Mouse (Mus musculus) thymus, adult 2 months (tissue): ENCODE results near the gene Rassf8. TPM values are rescaled to one million over a fixed set of nuclear protein-coding genes. Genes with fewer than 3 reads are reported as not detected.

Experiments
- DNase-seq: peaks from one replicate; pipeline ENCODE4 v3.0.0; 2021
- H3K27ac ChIP-seq: fragments of 200-500 bp; 2 replicates; pipeline ENCODE4 v1.5.1; 2012; ENCODE audit warnings: low read length, control low read depth; ENCODE audit not compliant: control insufficient read depth, insufficient read depth
- H3K27me3 ChIP-seq: fragments of 200-500 bp; 2 replicates; pipeline ENCODE4 v1.6.1; 2012; ENCODE audit warnings: mild to moderate bottlenecking, low read length, moderate library complexity, mixed read lengths; ENCODE audit not compliant: control insufficient read depth, insufficient read depth
- H3K36me3 ChIP-seq: fragments of 200-500 bp; 2 replicates; pipeline ENCODE4 v1.6.1; 2012; ENCODE audit warnings: mild to moderate bottlenecking, low read length, moderate library complexity; ENCODE audit not compliant: control insufficient read depth, insufficient read depth
- H3K4me1 ChIP-seq: fragments of 200-500 bp; replicated peaks from 2 replicates; pipeline ENCODE4 v1.6.1; 2012; ENCODE audit warnings: low read length; ENCODE audit not compliant: control insufficient read depth, insufficient read depth
- H3K4me3 ChIP-seq: fragments of 200-500 bp; 2 replicates; pipeline ENCODE4 v1.5.1; 2012; ENCODE audit warnings: mild to moderate bottlenecking, low read length, control low read depth, moderate library complexity; ENCODE audit not compliant: control insufficient read depth, insufficient read depth
- CTCF ChIP-seq: fragments of 200-500 bp; IDR thresholded peaks from 2 replicates; pipeline ENCODE4 v1.5.1; 2012; ENCODE audit warnings: mild to moderate bottlenecking, control low read depth, low read length, moderate library complexity, borderline replicate concordance; ENCODE audit not compliant: control insufficient read depth, poor library complexity, insufficient read depth; ENCODE audit errors: extremely low read depth
- POLR2A ChIP-seq: fragments of 200-500 bp; IDR thresholded peaks from 2 replicates; pipeline ENCODE4 v1.6.1; 2012; ENCODE audit warnings: mild to moderate bottlenecking, low read length, control low read depth, moderate library complexity; ENCODE audit not compliant: control insufficient read depth, poor library complexity, insufficient read depth; ENCODE audit errors: extremely low read depth
- WGBS: fragments of 180-500 bp; shearing (Covaris S2); methylation state at CpG from one replicate; pipeline ENCODE4 v1.1.7; 2018; 5-methylcytosine and 5-hydroxymethylcytosine counted together
- polyA plus RNA-seq: library from polyadenylated mRNA; depleted of rRNA; stranded (reverse); fragments of >200 nt; gene quantifications from 2 replicates; pipeline ENCODE4 v1.2.3, GENCODE M21; 2012

The Rassf8 gene
- polyA plus RNA-seq, 1 experiment = 5.3 TPM

DNA sequence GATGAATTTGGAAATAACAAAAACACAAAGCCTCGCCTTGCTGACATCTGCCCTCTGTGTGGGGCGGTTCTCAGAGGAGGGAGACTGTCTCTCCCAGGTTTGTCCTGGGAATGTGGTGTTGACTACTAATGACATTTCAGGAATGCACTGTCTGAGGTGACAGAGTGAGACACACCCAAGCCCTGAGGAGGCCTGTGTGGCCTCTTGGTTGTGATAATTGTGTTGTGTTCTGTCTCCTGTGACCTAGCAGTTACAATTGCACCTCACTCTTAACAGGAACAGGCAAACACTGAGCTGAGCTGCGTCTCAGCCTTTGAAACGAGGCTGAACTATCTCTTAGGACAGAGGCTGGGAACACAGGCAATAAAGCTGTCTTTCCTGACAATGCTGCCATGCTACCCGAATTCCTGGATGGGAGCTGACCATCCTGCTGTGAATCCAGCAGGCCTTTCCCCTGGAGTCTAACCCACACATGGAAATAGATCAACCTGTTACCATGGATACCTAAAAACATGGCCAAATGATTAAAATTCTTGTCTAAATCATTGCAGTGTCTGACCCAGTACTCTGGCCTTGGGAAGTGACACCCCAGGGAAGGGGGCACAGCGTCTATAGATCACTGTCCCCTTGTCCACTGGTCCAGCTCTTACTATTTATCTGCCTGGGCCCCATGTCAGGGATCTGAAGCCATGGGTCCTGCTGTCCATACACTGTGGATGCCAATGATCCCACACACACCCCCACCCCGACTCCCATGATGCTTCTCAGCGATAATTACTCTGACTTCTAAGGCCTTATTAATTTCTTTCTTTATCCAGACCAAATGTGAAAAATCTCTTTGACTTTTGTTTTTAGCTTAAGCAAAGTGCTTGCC lies 33.1 kb upstream of the Rassf8 start:
- 94% methylated on average over 8 of the region's 8 CpGs for WGBS
- Histone ChIP-seq H3K4me3 (no peak overlapping the region), H3K4me1 (no peaks in the 10 kb centered on the region), H3K27me3 (no peaks in the 10 kb centered on the region), H3K36me3 (no peaks in the 10 kb centered on the region), H3K27ac (no peak overlapping the region)
- no peak for DNase-seq
- no peak for TF ChIP-seq CTCF
- TF ChIP-seq POLR2A = no peak

DNA sequence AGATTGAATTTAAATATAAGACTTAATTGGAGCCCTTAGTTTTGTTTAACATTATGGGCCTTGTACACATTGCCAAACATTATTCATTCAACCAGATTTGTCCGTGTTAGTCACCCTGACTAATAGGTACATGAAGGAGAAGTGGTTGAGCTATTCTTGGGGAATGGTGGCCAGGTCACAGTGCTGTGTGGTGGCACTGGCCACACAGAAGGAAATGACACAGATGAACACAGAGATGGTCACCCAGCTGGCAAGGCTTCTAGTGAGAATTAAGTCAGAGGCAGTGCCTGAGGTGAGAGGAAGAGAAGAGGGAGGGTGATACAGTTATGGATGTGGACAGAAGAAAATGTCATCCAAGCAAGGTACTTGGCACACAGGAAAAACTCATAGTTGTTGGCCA lies 32.4 kb upstream of the Rassf8 start:
- no peak for TF ChIP-seq CTCF
- no peak for TF ChIP-seq POLR2A
- no peak overlapping the region for H3K4me3 ChIP-seq
- H3K4me1 ChIP-seq = no peaks in the 10 kb centered on the region
- no peaks in the 10 kb centered on the region for H3K27me3 ChIP-seq
- whole genome bisulfite sequencing = 32% methylated on average over 1 of the region's 1 CpGs
- no peak for DNase-seq
- H3K36me3 ChIP-seq = no peaks in the 10 kb centered on the region
- no peak overlapping the region for H3K27ac ChIP-seq

- 89% methylated on average over 7 of the region's 7 CpGs for WGBS
- Histone ChIP-seq H3K36me3 (no peaks in the 10 kb centered on the region), H3K4me3 (no peak overlapping the region), H3K4me1 (no peaks in the 10 kb centered on the region), H3K27me3 (no peaks in the 10 kb centered on the region), H3K27ac (no peak overlapping the region)
- DNase-seq = no peak
- TF ChIP-seq CTCF (no peak), POLR2A (no peak)
Observed at GRCm38 (mm10) chr6:145722596-145722995, 24.0 kb upstream of the Rassf8 start.

DNA sequence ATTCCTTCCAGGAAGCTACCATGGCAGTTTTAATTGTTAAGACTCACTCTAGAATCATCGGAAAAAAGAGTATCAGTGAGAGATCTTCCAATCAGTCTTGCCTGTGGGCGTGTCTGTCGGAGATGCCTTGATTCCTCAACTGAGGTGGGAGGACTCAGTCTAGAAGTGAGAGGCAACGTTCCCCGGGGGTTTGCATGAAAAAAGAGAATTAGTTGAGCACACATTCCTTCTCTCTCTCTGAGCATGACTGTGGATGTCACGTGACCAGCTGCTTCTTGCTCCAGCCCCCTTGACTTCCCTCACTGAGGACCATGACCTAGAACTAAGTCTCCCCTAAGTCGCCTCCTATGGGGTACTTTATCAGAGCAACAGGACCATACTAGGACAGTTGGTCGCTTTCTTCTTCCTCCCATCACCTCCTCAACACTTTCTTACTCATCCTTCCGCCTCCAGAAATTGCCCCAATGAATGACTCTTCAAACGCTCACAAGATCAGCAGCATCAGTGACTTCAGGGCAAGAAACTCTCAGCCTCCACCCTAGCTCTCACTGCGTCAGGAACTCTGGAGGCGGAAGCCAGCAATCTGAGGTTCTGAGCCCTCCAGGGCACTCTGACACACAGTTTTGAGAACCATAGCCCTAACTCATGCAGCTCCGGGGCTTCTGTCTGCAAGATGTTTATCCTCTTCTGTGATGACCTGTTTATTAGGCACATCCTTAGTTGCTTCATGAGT lies 23.3 kb upstream of the Rassf8 start:
- Histone ChIP-seq H3K4me3 (no peak overlapping the region), H3K4me1 (no peaks in the 10 kb centered on the region), H3K36me3 (no peaks in the 10 kb centered on the region), H3K27ac (no peak overlapping the region), H3K27me3 (no peaks in the 10 kb centered on the region)
- TF ChIP-seq POLR2A (no peak), CTCF (no peak)
- DNase-seq = no peak
- 87% methylated on average over 13 of the region's 13 CpGs for WGBS

- no peaks in the 10 kb centered on the region for H3K36me3 ChIP-seq
- H3K4me3 ChIP-seq = no peak overlapping the region
- WGBS = 86% methylated on average over 10 of the region's 10 CpGs
- H3K4me1 ChIP-seq = no peaks in the 10 kb centered on the region
- TF ChIP-seq POLR2A (no peak), CTCF (no peak)
- no peaks in the 10 kb centered on the region for H3K27me3 ChIP-seq
- no peak for DNase-seq
- no peak overlapping the region for H3K27ac ChIP-seq
Observed at GRCm38 (mm10) chr6:145725849-145726248, 20.7 kb upstream of the Rassf8 start.

DNA sequence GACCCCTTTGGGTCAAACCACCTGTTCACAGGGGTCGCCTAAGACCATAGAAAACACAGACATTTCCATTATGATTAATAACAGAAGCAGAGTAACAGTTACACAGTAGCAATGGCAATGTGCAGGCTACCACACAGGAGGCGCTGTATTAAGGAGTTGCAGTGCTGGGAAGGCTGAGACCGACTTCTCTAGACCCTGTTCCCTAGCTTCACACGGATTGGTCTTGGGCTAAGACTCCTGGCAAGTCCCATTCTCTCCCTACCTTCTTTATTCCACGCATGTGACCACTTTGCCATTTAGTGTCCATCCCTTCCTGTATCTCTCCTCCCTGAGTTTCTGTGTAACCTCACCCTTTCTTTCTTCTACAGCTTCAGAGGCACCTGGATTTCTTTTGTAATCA lies 19.6 kb upstream of the Rassf8 start:
- no peak overlapping the region for H3K27ac ChIP-seq
- no peak for DNase-seq
- WGBS = 82% methylated on average over 5 of the region's 5 CpGs
- TF ChIP-seq POLR2A (no peak), CTCF (no peak)
- H3K4me1 ChIP-seq = no peaks in the 10 kb centered on the region
- no peaks in the 10 kb centered on the region for H3K36me3 ChIP-seq
- H3K4me3 ChIP-seq = no peak overlapping the region
- no peaks in the 10 kb centered on the region for H3K27me3 ChIP-seq
